Mouse (Mus musculus) MEL (cell line): ENCODE measurements around the gene Cacna1s. TPM values are rescaled to one million over a fixed set of nuclear protein-coding genes. Genes with fewer than 3 reads are reported as not detected.

Experiments
- DNase-seq: peaks from one replicate; pipeline ENCODE4 v3.0.0; 2011; ENCODE audit warnings: low read depth, low spot score
- H3K27ac ChIP-seq: 2 replicates; pipeline ENCODE4 v1.5.1; 2012; ENCODE audit warnings: low read depth, mild to moderate bottlenecking, control low read depth, low read length, moderate library complexity; ENCODE audit not compliant: control insufficient read depth
- H3K27me3 ChIP-seq, 2 experiments: fragments of 150-350 bp in 1 of 2; sonication (generic) in 1 of 2; 2 replicates each; pipeline ENCODE4 v1.6.1; 2012; ENCODE audit warnings: low read length in 2 of 2, mild to moderate bottlenecking in 2 of 2, improper control_type of control experiment in 1 of 2, moderate library complexity in 1 of 2; ENCODE audit not compliant: insufficient read depth in 2 of 2, control insufficient read depth in 1 of 2
- H3K36me3 ChIP-seq, 2 experiments: 2 replicates each; pipeline ENCODE4 v1.6.1; 2012 to 2014; ENCODE audit warnings: low read length in 2 of 2, improper control_type of control experiment in 1 of 2, inconsistent platforms in 1 of 2, mild to moderate bottlenecking in 1 of 2; ENCODE audit not compliant: insufficient read depth in 2 of 2, control insufficient read depth in 1 of 2
- H3K4me1 ChIP-seq, 2 experiments: fragments of 150-350 bp in 1 of 2; sonication (generic) in 1 of 2; 2 replicates each; pipeline ENCODE4 v1.6.1; 2012; ENCODE audit warnings: low read length in 2 of 2, improper control_type of control experiment in 1 of 2, mild to moderate bottlenecking in 1 of 2; ENCODE audit not compliant: insufficient read depth in 2 of 2, control insufficient read depth in 1 of 2
- H3K4me3 ChIP-seq, 2 experiments: fragments of 150-350 bp in 1 of 2; sonication (generic) in 1 of 2; 2 replicates each; pipeline ENCODE4 v1.5.1; 2012; ENCODE audit warnings: low read depth in 2 of 2, low read length in 2 of 2, mild to moderate bottlenecking in 2 of 2, moderate library complexity in 2 of 2, control low read depth in 1 of 2, improper control_type of control experiment in 1 of 2; ENCODE audit not compliant: control insufficient read depth in 1 of 2, insufficient read depth in 1 of 2
- H3K79me2 ChIP-seq: 2 replicates; pipeline ENCODE4 v1.6.1; 2012; ENCODE audit warnings: mild to moderate bottlenecking, low read length, moderate library complexity; ENCODE audit not compliant: control insufficient read depth, poor library complexity, insufficient read depth
- H3K9ac ChIP-seq: 2 replicates; pipeline ENCODE4 v1.6.1; 2012; ENCODE audit warnings: low read depth, mild to moderate bottlenecking, control low read depth, low read length, moderate library complexity; ENCODE audit not compliant: control insufficient read depth, poor library complexity, severe bottlenecking
- H3K9me3 ChIP-seq: fragments of 150-350 bp; sonication (generic); replicated peaks from 2 replicates; pipeline ENCODE4 v1.6.1; 2012; ENCODE audit warnings: mild to moderate bottlenecking, low read length, improper control_type of control experiment, moderate library complexity; ENCODE audit not compliant: insufficient read depth
- BHLHE40 ChIP-seq: IDR thresholded peaks from 2 replicates; pipeline ENCODE4 v1.6.1; 2012; ENCODE audit warnings: low read depth, mild to moderate bottlenecking, inconsistent platforms, low read length, improper control_type of control experiment, borderline replicate concordance
- CTCF ChIP-seq, 3 experiments: IDR thresholded peaks in 2 of 3; conservative IDR thresholded peaks in 1 of 3; 2 replicates each; pipeline ENCODE4 v1.5.1; 2011 to 2012; ENCODE audit warnings: low read length in 3 of 3, low read depth in 2 of 3, mild to moderate bottlenecking in 2 of 3, improper control_type of control experiment in 1 of 3, inconsistent platforms in 1 of 3, mixed read lengths in 1 of 3, moderate library complexity in 1 of 3; ENCODE audit not compliant: control insufficient read depth in 1 of 3, insufficient read depth in 1 of 3, poor library complexity in 1 of 3, severe bottlenecking in 1 of 3
- EP300 ChIP-seq, 2 experiments: IDR thresholded peaks; 2 replicates each; pipeline ENCODE4 v1.6.1; 2011; ENCODE audit warnings: improper control_type of control experiment in 2 of 2, low read length in 2 of 2, low read depth in 1 of 2, mild to moderate bottlenecking in 1 of 2
- GATA1 ChIP-seq: IDR thresholded peaks from 2 replicates; pipeline ENCODE4 v1.6.1; 2011; ENCODE audit warnings: low read depth, low read length, improper control_type of control experiment
- MAX ChIP-seq: IDR thresholded peaks from 2 replicates; pipeline ENCODE4 v1.6.1; 2011; ENCODE audit warnings: low read length, improper control_type of control experiment
- MEF2A ChIP-seq: IDR thresholded peaks from 2 replicates; pipeline ENCODE4 v1.6.1; 2014; ENCODE audit warnings: low read depth, mild to moderate bottlenecking, inconsistent platforms, low read length, improper control_type of control experiment; ENCODE audit not compliant: poor library complexity, insufficient replicate concordance, severe bottlenecking; ENCODE audit errors: extremely low read depth
- MXI1 ChIP-seq: IDR thresholded peaks from 2 replicates; pipeline ENCODE4 v1.6.1; 2011; ENCODE audit warnings: mild to moderate bottlenecking, low read depth, low read length, improper control_type of control experiment
- MYB ChIP-seq: IDR thresholded peaks from 2 replicates; pipeline ENCODE4 v1.6.1; 2011; ENCODE audit warnings: mild to moderate bottlenecking, low read depth, low read length, improper control_type of control experiment
- MYC ChIP-seq: IDR thresholded peaks from 2 replicates; pipeline ENCODE4 v1.6.1; 2011; ENCODE audit warnings: low read depth, mild to moderate bottlenecking, low read length, improper control_type of control experiment, moderate library complexity
- NELFE ChIP-seq: IDR thresholded peaks from 2 replicates; pipeline ENCODE4 v1.6.1; 2011; ENCODE audit warnings: low read depth, low read length, improper control_type of control experiment
- POLR2A ChIP-seq, 2 experiments: IDR thresholded peaks; 2 replicates each; pipeline ENCODE4 v1.6.1; 2011 to 2012; ENCODE audit warnings: low read length in 2 of 2, mild to moderate bottlenecking in 2 of 2, control low read depth in 1 of 2, improper control_type of control experiment in 1 of 2, low read depth in 1 of 2, moderate library complexity in 1 of 2; ENCODE audit not compliant: control insufficient read depth in 1 of 2, insufficient read depth in 1 of 2, poor library complexity in 1 of 2
- POLR2AphosphoS2 ChIP-seq: IDR thresholded peaks from 2 replicates; pipeline ENCODE4 v1.6.1; 2011; ENCODE audit warnings: low read length, improper control_type of control experiment
- RCOR1 ChIP-seq: IDR thresholded peaks from 2 replicates; pipeline ENCODE4 v1.6.1; 2012; ENCODE audit warnings: low read depth, mild to moderate bottlenecking, inconsistent platforms, low read length, improper control_type of control experiment
- SMC3 ChIP-seq: IDR thresholded peaks from 2 replicates; pipeline ENCODE4 v1.6.1; 2011; ENCODE audit warnings: low read depth, low read length, improper control_type of control experiment
- TAL1 ChIP-seq: IDR thresholded peaks from 2 replicates; pipeline ENCODE4 v1.6.1; 2012; ENCODE audit warnings: mild to moderate bottlenecking, inconsistent platforms, low read length, moderate library complexity, mixed read lengths
- TBP ChIP-seq: IDR thresholded peaks from 2 replicates; pipeline ENCODE4 v1.8.0; 2011; ENCODE audit warnings: low read depth, low read length, improper control_type of control experiment
- ZC3H11A ChIP-seq: IDR thresholded peaks from 2 replicates; pipeline ENCODE4 v1.6.1; 2012; ENCODE audit warnings: low read depth, mild to moderate bottlenecking, inconsistent platforms, low read length, improper control_type of control experiment
- ZKSCAN1 ChIP-seq: IDR thresholded peaks from 2 replicates; pipeline ENCODE4 v1.6.1; 2012; ENCODE audit warnings: low read depth, mild to moderate bottlenecking, inconsistent platforms, low read length, improper control_type of control experiment, moderate library complexity
- polyA plus RNA-seq, 2 experiments: library from polyadenylated mRNA; stranded (reverse) in 1 of 2; unstranded in 1 of 2; fragments of >175 nt in 1 of 2; fragments of >200 nt in 1 of 2; gene quantifications; 2 replicates each; pipeline versions ENCODE4 v1.2.1 to v1.2.4; 2012; ENCODE audit warnings: low replicate concordance in 2 of 2, low read depth in 1 of 2; ENCODE audit not compliant: insufficient read length in 2 of 2, insufficient read depth in 1 of 2, missing spikeins in 1 of 2
- total RNA-seq: library from RNA; depleted of rRNA; stranded (reverse); fragments of 300-350 nt; gene quantifications from 2 replicates; pipeline ENCODE4 v1.2.3, GENCODE M21; 2012

Cacna1s gene
- total and polyA plus RNA-seq, 3 experiments = not detected

GRCm38 (mm10) chr1:136061041-136061789, 8.7 kb downstream of the Cacna1s start:
- H3K4me1 ChIP-seq = no peaks in the 10 kb centered on the region
- H3K36me3 ChIP-seq = no peaks in the 10 kb centered on the region
- no peaks in the 10 kb centered on the region for H3K79me2 ChIP-seq
- H3K9ac ChIP-seq = no peak overlapping the region
- no peak overlapping the region for H3K4me3 ChIP-seq
- no peaks in the 10 kb centered on the region for H3K9me3 ChIP-seq
- TF ChIP-seq ZKSCAN1 = no peak
- TF ChIP-seq NELFE = no peak
- TF ChIP-seq EP300 (IDR thresholded peaks at IDR 0.05; ENCODE audit: low read depth in 1 of 2, low read length in 2 of 2) = no peak
- TF ChIP-seq POLR2A (IDR thresholded peaks at IDR 0.05; ENCODE audit: control insufficient read depth in 1 of 2, insufficient read depth in 1 of 2, low read depth in 1 of 2, low read length in 2 of 2, poor library complexity in 1 of 2) = no peak
- TF ChIP-seq MYC = no peak
- no peak for TF ChIP-seq SMC3
- no peak for TF ChIP-seq GATA1
- no peak for TF ChIP-seq MEF2A
- TF ChIP-seq CTCF (IDR thresholded peaks at IDR 0.05 in 2 of 3, conservative IDR thresholded peaks at IDR 0.05 in 1 of 3; ENCODE audit: control insufficient read depth in 1 of 3, insufficient read depth in 1 of 3, low read depth in 2 of 3, low read length in 3 of 3, poor library complexity in 1 of 3, severe bottlenecking in 1 of 3) = no peak
- TF ChIP-seq MXI1 = no peak
- no peak for TF ChIP-seq BHLHE40
- TF ChIP-seq TAL1 = no peak
- no peak for TF ChIP-seq TBP
- TF ChIP-seq ZC3H11A = no peak
- TF ChIP-seq MYB = no peak
- TF ChIP-seq, all 39 proteins: peak for 0
- H3K27me3 ChIP-seq = peaks cover 0 to 3% of the 10 kb centered on the region in 2 experiments; a peak in 3 of 4 replicates
- DNase-seq = no peak
- H3K27ac ChIP-seq = no peak overlapping the region

DNA sequence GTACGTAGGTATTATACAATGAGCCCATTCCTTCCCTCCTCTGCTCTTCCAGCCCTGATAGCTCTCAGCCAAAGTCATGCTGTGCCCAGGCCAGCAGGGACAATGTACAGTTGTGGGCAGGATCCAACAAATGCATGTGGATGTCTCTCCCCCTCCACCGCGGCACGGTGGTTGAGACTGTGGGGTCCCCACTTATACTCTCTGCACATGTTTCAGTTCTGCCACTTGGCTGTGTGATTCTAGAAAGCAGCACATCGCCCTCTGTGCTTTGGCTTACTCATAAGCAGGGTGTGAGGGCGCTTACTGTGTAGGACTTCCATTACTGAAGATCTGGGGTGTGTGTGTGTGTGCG, 9.2 kb downstream of the Cacna1s start:
- no peaks in the 10 kb centered on the region for H3K79me2 ChIP-seq
- no peak for DNase-seq
- H3K9ac ChIP-seq = no peak overlapping the region
- H3K4me1 ChIP-seq = no peaks in the 10 kb centered on the region
- no peaks in the 10 kb centered on the region for H3K36me3 ChIP-seq
- H3K4me3 ChIP-seq = no peak overlapping the region
- peaks cover 0 to 5% of the 10 kb centered on the region in 2 experiments; a peak in 3 of 4 replicates for H3K27me3 ChIP-seq
- no peak for TF ChIP-seq RCOR1
- no peak for TF ChIP-seq POLR2AphosphoS2
- no peak for TF ChIP-seq MAX
- no peak for TF ChIP-seq ZKSCAN1
- H3K27ac ChIP-seq = no peak overlapping the region
- H3K9me3 ChIP-seq = no peaks in the 10 kb centered on the region
